Mouse (Mus musculus): ENCODE results near the gene Acsl5.

DNA sequence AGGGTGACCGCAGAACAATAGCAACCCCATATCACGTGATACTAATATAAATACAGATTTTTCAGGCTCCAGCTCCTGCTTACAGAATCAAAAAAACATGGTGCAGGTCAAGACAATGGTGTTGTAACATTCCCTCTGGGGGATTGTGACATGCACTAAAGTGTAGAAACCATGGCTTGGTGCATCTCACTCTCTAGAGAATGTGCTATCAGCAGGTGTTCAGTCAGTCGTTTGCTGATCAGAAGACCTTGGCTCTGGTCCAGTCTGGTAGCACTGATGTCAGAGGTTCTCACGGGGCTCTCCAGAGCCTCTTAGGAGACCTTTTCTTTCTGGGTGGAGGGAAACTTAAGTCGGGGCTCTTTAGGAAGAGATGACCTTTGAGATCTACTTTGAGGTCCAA lies 1.3 kb upstream of the Acsl5 start:
- TF ChIP-seq CTCF (IDR thresholded peaks at IDR 0.05; ENCODE audit: insufficient read depth, low read depth, low read length) (no peak), POLR2A (IDR thresholded peaks at IDR 0.05; ENCODE audit: insufficient read depth, low read depth, low read length) (no peak)
